Mouse (Mus musculus): ENCODE measurements at regions not wholly inside any gene's neighbourhood (a gene's known extent, or its start where the extent isn't known, plus 50 kb on each side); places are given as distances from the start of the nearest gene placed in this dataset.

GRCm38 (mm10) chr6:19975898-19976297 lies 1109.8 kb downstream of the Ankrd7 start:
- TF ChIP-seq ZNF384 (IDR thresholded peaks at IDR 0.05; ENCODE audit: low read depth, low read length) (no peak), MAFK (IDR thresholded peaks at IDR 0.05; ENCODE audit: insufficient read depth, low read depth, low read length) (no peak), HCFC1 (IDR thresholded peaks at IDR 0.05; ENCODE audit: borderline replicate concordance, insufficient read depth, low read length) (no peak), CHD2 (IDR thresholded peaks at IDR 0.05; ENCODE audit: low read depth, low read length) (no peak)

All from ES-E14 (cell line).